Mouse (Mus musculus): ENCODE data around the gene Cacng1. TPM values are rescaled to one million over a fixed set of nuclear protein-coding genes. Genes with fewer than 3 reads are reported as not detected.

Cacng1 gene
- polyA plus RNA-seq, 1 experiment from 2014 or later: 0.16 TPM

DNA sequence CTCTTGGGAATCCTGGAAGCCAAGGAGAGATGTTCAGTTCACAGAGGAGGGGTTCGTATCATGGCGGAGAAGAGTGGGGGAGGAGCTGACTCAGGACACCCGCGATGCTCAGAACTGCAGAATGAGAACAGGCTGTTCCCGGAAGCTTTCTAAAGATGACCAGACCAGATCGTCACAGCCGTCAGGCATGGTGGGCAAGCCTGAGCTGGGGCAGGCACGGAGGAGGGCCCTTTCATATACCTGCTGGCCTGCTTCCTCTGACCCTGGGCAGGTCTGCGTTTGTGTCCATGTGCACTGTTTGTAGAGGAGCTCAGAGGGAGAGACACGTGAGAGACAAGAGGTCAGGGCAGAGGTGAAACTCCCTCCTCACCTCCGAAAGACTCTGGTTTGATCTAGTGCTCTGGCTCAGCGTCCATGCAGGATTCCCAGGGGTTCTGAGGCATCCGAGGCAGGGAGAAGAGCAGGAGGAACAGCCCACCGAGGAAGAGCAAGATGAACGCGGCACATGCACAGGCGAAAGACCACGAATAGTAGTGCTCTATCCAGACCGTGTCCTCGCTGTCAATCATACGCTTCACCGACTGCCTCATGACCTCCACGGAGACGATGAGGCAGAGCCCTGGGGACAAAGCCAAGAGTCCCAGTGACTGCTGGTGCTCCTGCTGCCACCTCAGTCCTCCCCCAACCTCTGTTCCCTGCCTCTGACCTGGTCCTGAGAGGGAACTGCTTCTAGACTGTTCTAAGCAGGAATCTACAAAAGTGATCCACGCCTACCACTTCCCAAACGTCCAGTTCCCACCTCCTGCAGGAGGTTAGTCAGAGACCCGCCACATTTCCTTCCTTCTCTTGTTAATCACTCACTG is 12.8 kb downstream of the Cacng1 start:
- peak overlapping the region; percentile 64 for H3K27ac ChIP-seq
- H3K4me3 ChIP-seq: peak overlapping the region; percentile 13; the same call in 1 of the 2 replicates
- peaks cover 21% of the 10 kb centered on the region for H3K27me3 ChIP-seq (ENCODE audit: insufficient read depth, poor library complexity, severe bottlenecking)
- peaks cover 48% of the 10 kb centered on the region for H3K4me1 ChIP-seq (replicated peaks)
- 35% methylated on average over 27 of the region's 27 CpGs for WGBS
- no peaks in the 10 kb centered on the region for H3K36me3 ChIP-seq
- no peaks in the 10 kb centered on the region for H3K9me3 ChIP-seq
- no peak for DNase-seq (ENCODE audit: low spot score)

DNA sequence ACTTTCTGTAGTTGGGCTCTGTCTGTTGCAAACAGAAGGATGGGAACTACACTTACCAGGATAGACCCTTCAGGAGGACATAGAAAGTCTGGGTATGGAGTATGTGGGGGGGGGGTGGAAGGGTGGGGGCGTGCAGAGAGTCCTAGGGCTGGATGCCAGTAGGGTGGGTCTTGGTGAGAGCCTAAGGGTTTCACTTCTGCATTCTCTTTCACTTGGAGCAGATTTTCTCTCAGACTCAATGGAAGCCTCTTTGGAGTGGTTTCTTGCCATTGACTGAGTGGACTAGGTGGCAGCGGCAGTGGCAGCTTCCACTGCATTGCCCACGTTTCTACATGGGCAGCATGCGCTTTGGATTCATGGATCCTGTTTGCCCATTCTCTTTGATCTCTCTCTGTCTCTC is 16.4 kb downstream of the Cacng1 start:
- WGBS: 90% methylated on average over 4 of the region's 4 CpGs
- H3K27ac ChIP-seq: no peak overlapping the region

DNA sequence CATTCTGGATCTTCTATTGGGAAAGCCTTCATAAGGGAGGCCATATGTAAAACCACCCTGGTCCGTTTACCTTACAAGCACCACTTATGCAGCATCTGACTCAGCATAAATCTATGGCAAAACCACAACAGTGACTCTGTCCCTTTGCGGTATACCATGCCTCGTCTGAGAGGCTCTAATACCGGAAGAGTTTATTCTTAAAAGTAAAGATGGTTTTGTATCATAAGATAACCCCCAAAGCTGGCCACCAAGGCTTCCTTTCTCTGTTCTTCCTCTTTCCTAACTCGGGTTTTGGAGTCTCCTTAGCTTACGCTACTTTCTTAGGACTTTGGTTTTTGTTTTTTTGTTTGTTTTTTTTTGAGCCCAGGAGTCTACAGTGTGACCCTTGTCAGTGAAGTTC is 23.0 kb downstream of the Cacng1 start:
- WGBS: 88% methylated on average over 6 of the region's 6 CpGs

More for the DNA sequence above, 16.4 kb downstream of the Cacng1 start:
- no peaks in the 10 kb centered on the region for H3K36me3 ChIP-seq
- DNase-seq (ENCODE audit: low spot score): no peak
- H3K4me1 ChIP-seq (replicated peaks): peaks cover 21% of the 10 kb centered on the region
- H3K9me3 ChIP-seq: no peaks in the 10 kb centered on the region
- H3K4me3 ChIP-seq: no peak overlapping the region
- H3K27me3 ChIP-seq (ENCODE audit: insufficient read depth, poor library complexity, severe bottlenecking): peaks cover 7% of the 10 kb centered on the region

DNA sequence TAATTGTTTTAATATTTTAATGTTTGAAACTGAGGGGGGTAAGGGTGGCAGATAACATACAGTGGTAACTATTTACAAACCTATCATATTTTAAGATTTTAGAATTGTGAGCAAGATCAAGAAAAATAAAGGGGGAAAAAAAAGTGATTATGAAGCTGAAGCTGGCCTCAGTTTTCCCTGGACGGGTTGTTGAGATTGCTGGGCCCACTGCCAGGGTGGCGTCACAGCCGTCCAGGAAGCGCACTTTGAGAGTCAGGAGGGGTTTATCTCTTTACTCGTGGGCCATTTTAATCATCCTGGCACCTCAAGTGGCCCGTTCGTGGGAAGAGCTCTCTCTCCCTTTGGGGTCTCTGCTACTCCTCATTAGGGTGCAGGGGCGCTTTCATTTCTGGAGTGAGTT is 24.8 kb downstream of the Cacng1 start:
- Histone ChIP-seq H3K4me3 (no peak overlapping the region), H3K36me3 (peaks cover 23% of the 10 kb centered on the region), H3K27me3 (ENCODE audit: insufficient read depth, poor library complexity, severe bottlenecking) (no peaks in the 10 kb centered on the region), H3K4me1 (replicated peaks) (no peaks in the 10 kb centered on the region), H3K27ac (no peak overlapping the region), H3K9me3 (no peaks in the 10 kb centered on the region)
- WGBS: 88% methylated on average over 8 of the region's 8 CpGs
- DNase-seq (ENCODE audit: low spot score): no peak

More for the DNA sequence above, 23.0 kb downstream of the Cacng1 start:
- DNase-seq (ENCODE audit: low spot score): no peak
- Histone ChIP-seq H3K27me3 (ENCODE audit: insufficient read depth, poor library complexity, severe bottlenecking) (no peaks in the 10 kb centered on the region), H3K9me3 (no peaks in the 10 kb centered on the region), H3K27ac (no peak overlapping the region), H3K36me3 (peaks cover 10% of the 10 kb centered on the region), H3K4me3 (no peak overlapping the region), H3K4me1 (replicated peaks) (no peaks in the 10 kb centered on the region)

DNA sequence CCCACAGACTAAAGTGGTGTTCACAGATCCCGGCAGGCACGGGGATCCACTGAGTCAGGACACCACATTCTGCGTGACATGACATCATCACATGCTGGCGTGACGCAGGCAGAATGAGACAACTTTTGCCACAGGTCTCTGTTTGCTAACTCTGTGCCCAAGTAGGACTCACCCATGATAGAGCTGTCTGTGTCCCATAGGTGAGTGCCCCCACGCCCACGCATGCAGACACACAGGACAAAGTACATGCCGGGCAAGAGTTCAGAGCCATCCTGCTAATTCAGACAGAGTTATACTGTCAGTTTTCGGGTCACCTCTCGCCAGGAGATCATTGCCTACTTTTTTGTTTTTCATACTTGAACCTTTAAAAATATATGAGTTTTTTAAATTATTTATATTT is 27.8 kb downstream of the Cacng1 start:
- DNase-seq (ENCODE audit: low spot score): no peak
- 96% methylated on average over 10 of the region's 10 CpGs for WGBS

DNA sequence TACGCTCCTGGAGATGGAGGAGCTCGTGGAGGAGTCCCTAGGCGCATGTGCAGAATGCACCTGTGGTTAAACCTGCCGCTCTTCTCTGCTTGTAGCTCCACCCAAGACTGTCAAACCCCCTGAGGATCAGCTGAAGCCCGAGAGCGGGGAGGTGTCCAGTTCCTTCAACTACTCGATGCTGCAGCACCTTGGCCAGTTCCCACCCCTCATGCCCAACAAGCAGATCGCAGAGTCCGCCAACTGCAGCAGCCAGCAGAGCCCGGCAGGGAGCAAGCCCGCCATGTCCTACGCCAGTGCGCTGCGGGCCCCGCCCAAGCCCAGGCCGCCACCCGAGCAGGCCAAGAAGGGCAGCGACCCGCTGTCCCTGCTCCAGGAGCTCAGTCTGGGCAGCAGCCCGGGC is 30.0 kb downstream of the Cacng1 start:
- DNase-seq (ENCODE audit: low spot score): no peak
- Histone ChIP-seq H3K4me3 (no peak overlapping the region), H3K9me3 (no peaks in the 10 kb centered on the region), H3K27ac (no peak overlapping the region), H3K27me3 (ENCODE audit: insufficient read depth, poor library complexity, severe bottlenecking) (no peaks in the 10 kb centered on the region), H3K36me3 (peaks cover 41% of the 10 kb centered on the region), H3K4me1 (replicated peaks) (peaks cover 32% of the 10 kb centered on the region)
- 81% methylated on average over 20 of the region's 20 CpGs for WGBS

More for the DNA sequence above, 27.8 kb downstream of the Cacng1 start:
- no peaks in the 10 kb centered on the region for H3K9me3 ChIP-seq
- H3K4me1 ChIP-seq (replicated peaks): peaks cover 10% of the 10 kb centered on the region
- no peak overlapping the region for H3K27ac ChIP-seq
- H3K4me3 ChIP-seq: no peak overlapping the region
- H3K27me3 ChIP-seq (ENCODE audit: insufficient read depth, poor library complexity, severe bottlenecking): no peaks in the 10 kb centered on the region
- peaks cover 41% of the 10 kb centered on the region for H3K36me3 ChIP-seq

DNA sequence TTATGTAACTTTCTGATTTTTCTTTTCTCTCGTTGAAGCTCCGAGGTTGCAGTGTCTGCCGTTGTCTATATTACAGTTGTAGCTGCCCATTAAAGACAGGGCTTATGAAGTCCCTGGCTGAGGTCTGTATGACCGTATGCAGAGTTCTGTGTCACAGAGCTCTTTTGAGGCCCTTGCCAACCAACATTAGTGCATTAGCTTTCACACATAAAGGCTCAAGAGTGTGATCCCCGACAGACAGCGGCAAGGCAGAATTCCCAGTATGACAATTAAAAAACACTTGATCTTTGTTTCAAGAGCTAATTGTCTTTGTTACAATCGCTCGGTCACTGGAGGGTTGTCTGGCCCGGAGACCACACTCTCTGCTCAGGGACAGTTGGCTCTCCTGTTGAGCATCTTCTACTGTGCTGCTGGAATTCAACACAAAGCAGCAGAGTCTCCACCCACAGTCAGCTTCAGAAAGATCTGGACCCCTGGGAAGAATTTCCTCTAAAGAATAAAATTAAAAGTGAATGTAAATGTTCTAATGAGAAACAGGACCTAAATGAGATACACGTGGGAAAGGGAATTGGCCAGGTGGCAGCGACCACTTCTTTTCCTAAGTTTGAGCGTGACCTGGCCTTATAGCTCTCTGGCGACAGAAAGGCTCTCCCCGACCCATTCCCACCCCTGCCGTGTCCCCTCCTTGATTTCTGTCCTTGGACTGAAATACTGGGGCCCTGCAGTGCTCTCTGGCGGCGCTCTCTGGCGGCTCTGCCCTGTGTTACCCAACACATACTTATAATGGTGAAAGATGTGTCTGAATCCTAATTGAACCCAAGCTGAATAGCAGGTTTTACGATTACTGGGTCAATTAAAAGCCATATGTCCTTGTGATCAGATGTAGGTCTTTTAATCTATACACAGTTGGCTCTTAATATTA is 32.5 kb downstream of the Cacng1 start:
- no peak for DNase-seq (ENCODE audit: low spot score)
- H3K9me3 ChIP-seq: no peaks in the 10 kb centered on the region
- peaks cover 41% of the 10 kb centered on the region for H3K36me3 ChIP-seq
- no peaks in the 10 kb centered on the region for H3K27me3 ChIP-seq (ENCODE audit: insufficient read depth, poor library complexity, severe bottlenecking)
- 57% methylated on average over 19 of the region's 19 CpGs for WGBS
- H3K4me1 ChIP-seq (replicated peaks): peaks cover 33% of the 10 kb centered on the region
- H3K4me3 ChIP-seq: no peak overlapping the region
- peak overlapping the region; percentile 78 for H3K27ac ChIP-seq

DNA sequence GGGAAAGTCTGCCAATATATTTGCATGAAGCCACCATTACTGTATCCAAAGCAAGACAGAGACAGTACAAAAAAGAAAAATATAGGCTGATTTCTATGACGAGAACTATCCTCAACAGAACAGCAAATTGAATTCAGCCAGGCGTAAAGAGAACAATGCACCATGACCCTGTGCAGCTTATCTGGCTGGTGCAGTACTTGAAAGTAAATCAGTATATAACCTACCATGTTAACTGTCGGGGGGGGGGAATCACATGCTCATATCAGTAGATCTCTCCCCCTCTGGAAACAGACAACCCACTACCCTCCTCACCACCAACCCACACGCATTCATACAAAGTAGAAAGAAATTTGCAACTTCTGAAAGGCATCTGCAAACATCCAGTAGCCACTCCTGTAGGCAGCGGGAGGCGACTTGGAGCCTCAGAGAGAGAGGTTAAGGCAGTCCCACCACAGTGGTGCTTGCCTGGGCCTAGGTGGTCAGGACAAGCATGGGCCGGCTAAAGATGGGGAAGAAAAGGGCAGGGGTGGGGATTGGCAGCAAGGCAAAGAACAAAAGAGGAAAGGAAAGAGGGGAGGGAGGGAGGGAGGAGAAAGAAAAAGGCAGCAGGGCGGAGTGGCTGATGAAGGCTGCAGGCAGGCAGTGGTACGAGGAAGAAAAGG is 33.5 kb downstream of the Cacng1 start:
- Histone ChIP-seq H3K27me3 (ENCODE audit: insufficient read depth, poor library complexity, severe bottlenecking) (no peaks in the 10 kb centered on the region), H3K27ac (peak overlapping the region; percentile 78), H3K4me1 (replicated peaks) (peaks cover 33% of the 10 kb centered on the region), H3K9me3 (no peaks in the 10 kb centered on the region), H3K4me3 (no peak overlapping the region), H3K36me3 (peaks cover 36% of the 10 kb centered on the region)
- DNase-seq (ENCODE audit: low spot score): no peak
- 46% methylated on average over 9 of the region's 9 CpGs for WGBS

DNA sequence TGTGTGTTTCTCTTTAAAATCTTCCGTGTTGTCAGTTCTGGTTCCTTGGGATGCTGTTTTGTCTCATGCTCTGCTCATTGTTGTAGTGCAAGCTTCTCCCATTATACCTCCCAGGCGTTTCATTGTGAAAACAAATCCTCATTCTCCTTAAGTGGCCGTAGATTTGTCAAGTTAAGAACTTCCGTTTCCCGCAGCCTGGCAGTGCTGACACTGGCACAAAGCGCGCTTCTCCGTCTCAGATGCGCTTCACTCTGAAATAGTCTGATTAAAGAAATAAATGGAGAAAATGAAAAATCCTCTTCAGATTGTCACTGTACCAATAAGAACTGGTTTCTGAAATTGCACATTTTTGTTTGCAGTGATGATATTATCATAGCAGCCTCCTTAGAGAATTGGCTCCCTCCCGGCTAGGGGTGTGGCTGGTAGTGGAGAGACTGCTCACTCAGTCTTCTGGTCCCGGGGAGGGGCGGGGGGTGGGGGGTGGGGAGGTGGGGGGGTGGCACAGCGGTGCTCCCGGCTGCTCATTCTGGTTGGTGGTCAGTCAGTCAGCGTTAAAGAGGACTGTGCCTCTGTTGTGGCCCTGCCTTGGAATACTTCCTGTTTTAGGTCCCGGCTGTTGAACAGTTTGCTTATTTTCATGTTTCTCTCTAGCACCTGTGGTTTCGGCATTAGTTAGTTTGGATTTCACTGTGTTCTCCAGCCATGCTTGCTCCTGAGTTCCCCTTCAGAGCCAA is 39.9 kb downstream of the Cacng1 start:
- Histone ChIP-seq H3K36me3 (peaks cover 53% of the 10 kb centered on the region), H3K4me3 (no peak overlapping the region), H3K4me1 (replicated peaks) (peaks cover 12% of the 10 kb centered on the region; the same call in 1 of the 2 replicates), H3K27me3 (ENCODE audit: insufficient read depth, poor library complexity, severe bottlenecking) (no peaks in the 10 kb centered on the region), H3K9me3 (no peaks in the 10 kb centered on the region), H3K27ac (no peak overlapping the region)
- 68% methylated on average over 17 of the region's 17 CpGs for WGBS
- no peak for DNase-seq (ENCODE audit: low spot score)

DNA sequence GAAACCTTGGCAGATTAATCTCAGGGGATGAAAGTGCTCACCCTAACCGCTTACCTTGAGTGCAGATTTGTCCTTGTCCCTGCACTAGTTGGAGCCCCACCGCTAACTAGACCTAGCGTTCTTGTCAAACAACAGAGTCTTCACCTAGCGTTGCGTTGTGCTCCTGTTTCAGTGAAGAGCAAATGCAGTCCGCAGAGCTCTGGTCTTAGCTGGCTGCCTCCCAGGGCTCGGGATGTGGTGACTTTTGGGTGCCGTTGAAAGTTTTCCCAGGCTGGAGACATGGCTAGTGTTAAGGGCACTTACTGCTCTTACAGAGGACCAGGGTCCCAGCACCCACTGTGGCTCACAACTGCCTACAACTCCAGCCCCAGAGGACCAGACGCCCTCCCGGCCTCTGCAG is 41.1 kb downstream of the Cacng1 start:
- Histone ChIP-seq H3K4me1 (replicated peaks) (peaks cover 10% of the 10 kb centered on the region; the same call in 1 of the 2 replicates), H3K4me3 (no peak overlapping the region), H3K27ac (no peak overlapping the region), H3K9me3 (no peaks in the 10 kb centered on the region), H3K27me3 (ENCODE audit: insufficient read depth, poor library complexity, severe bottlenecking) (no peaks in the 10 kb centered on the region), H3K36me3 (peaks cover 65% of the 10 kb centered on the region)
- 92% methylated on average over 10 of the region's 10 CpGs for WGBS
- DNase-seq (ENCODE audit: low spot score): no peak

DNA sequence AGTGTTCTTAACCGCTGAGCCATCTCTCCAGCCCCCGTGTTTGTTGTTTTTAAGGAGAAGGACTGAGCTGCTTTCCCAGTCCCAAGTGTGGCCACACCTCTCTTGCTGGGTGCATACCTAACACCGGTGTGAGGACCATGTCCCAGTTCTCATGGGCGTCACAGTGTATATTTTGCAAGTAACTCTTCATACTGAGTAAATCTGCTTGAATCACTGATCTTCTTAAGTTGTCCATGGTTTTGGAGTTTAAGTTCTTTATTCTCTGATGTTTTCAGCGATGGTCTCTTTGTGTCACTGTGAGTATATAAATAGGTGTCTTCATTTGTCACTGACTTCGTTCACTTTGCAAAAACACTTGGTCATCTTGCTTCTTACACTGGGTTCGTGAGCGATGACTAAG is 41.7 kb downstream of the Cacng1 start:
- no peak overlapping the region for H3K27ac ChIP-seq
- no peaks in the 10 kb centered on the region for H3K27me3 ChIP-seq (ENCODE audit: insufficient read depth, poor library complexity, severe bottlenecking)
- H3K36me3 ChIP-seq: peaks cover 71% of the 10 kb centered on the region
- H3K4me3 ChIP-seq: no peak overlapping the region
- WGBS: 90% methylated on average over 8 of the region's 8 CpGs
- no peak for DNase-seq (ENCODE audit: low spot score)
- H3K4me1 ChIP-seq (replicated peaks): peaks cover 10% of the 10 kb centered on the region; the same call in 1 of the 2 replicates
- H3K9me3 ChIP-seq: no peaks in the 10 kb centered on the region

DNA sequence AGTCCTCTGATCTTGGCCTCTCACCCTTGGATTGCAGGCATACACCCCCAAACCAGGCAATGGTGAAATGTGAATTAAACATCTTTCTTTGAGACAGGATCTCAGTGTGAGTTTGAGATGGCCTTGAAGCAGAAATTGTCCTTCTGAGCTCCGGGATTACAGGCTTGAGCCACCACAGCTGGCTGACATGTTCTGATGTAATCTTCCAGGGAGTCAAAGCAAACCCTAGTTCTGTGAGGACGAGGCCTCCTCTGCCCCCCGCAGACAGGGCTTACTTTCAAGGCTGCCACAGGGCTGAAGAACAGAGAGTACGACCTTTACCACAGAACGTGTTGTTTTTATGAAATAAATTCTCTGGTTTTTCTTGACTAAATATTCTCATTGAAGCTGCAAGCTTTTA is 42.3 kb downstream of the Cacng1 start:
- peaks cover 10% of the 10 kb centered on the region; the same call in 1 of the 2 replicates for H3K4me1 ChIP-seq (replicated peaks)
- WGBS: 89% methylated on average over 5 of the region's 5 CpGs
- peaks cover 74% of the 10 kb centered on the region for H3K36me3 ChIP-seq
- H3K27ac ChIP-seq: no peak overlapping the region
- no peak for DNase-seq (ENCODE audit: low spot score)
- H3K9me3 ChIP-seq: no peaks in the 10 kb centered on the region
- H3K4me3 ChIP-seq: no peak overlapping the region
- no peaks in the 10 kb centered on the region for H3K27me3 ChIP-seq (ENCODE audit: insufficient read depth, poor library complexity, severe bottlenecking)

Data from hindbrain, embryonic 10.5 days (tissue).